Mouse (Mus musculus) limb, embryonic 11.5 days (tissue): ENCODE data around the gene Rab7. TPM values are rescaled to one million over a fixed set of nuclear protein-coding genes. Genes with fewer than 3 reads are reported as not detected.

Experiments
- ATAC-seq: fragments of 200-750 bp; cut with Nextera tagmentation; 2 replicates; pipeline ENCODE4 v1.8.0; 2017; ENCODE audit warnings: low read depth; ENCODE audit not compliant: insufficient number of reproducible peaks, low FRiP score, low TSS enrichment
- DNase-seq: peaks from one replicate; pipeline ENCODE4 v3.0.0-alpha.2; 2015; ENCODE audit warnings: low spot score
- H3K27ac ChIP-seq: fragments of 300-500 bp; sonication (generic); replicated peaks from 2 replicates; pipeline ENCODE4 v1.5.1; 2014; ENCODE audit warnings: low read depth, mild to moderate bottlenecking, low read length
- H3K27me3 ChIP-seq: fragments of 300-500 bp; sonication (generic); 2 replicates; pipeline ENCODE4 v1.6.1; 2014; ENCODE audit warnings: mild to moderate bottlenecking, low read length, mixed read lengths; ENCODE audit not compliant: control insufficient read depth, insufficient read depth
- H3K36me3 ChIP-seq: fragments of 300-500 bp; sonication (generic); 2 replicates; pipeline ENCODE4 v1.6.1; 2014; ENCODE audit warnings: mild to moderate bottlenecking, low read length, moderate library complexity, mixed read lengths; ENCODE audit not compliant: control insufficient read depth, insufficient read depth
- H3K4me1 ChIP-seq: fragments of 300-500 bp; sonication (generic); 2 replicates; pipeline ENCODE4 v1.6.1; 2014; ENCODE audit warnings: low read length, mixed read lengths; ENCODE audit not compliant: control insufficient read depth, insufficient read depth
- H3K4me2 ChIP-seq: fragments of 300-500 bp; sonication (generic); 2 replicates; pipeline ENCODE4 v1.6.1; 2014; ENCODE audit warnings: low read depth, mild to moderate bottlenecking, moderate library complexity; ENCODE audit not compliant: severe bottlenecking
- H3K4me3 ChIP-seq: fragments of 300-500 bp; sonication (generic); 2 replicates; pipeline ENCODE4 v1.5.1; 2014; ENCODE audit warnings: low read depth, low read length
- H3K9ac ChIP-seq: fragments of 300-500 bp; sonication (generic); 2 replicates; pipeline ENCODE4 v1.6.1; 2014; ENCODE audit warnings: mild to moderate bottlenecking, low read length
- H3K9me3 ChIP-seq: fragments of 300-500 bp; sonication (generic); 2 replicates; pipeline ENCODE4 v1.6.1; 2016; ENCODE audit warnings: low read length; ENCODE audit not compliant: control insufficient read depth
- WGBS: fragments of 180-500 bp; shearing (Covaris S2); extraction: QIAGEN DNeasy Blood & Tissue Kit; methylation state at CpG from one replicate; pipeline ENCODE4 v1.1.7; 2014; 5-methylcytosine and 5-hydroxymethylcytosine counted together
- polyA plus RNA-seq: library from polyadenylated mRNA; unstranded; fragments of >200 nt; fragmentation: Nextera tagmentation; extraction: Ambion mirVana; gene quantifications from 2 replicates; pipeline ENCODE4 v1.2.1, GENCODE M21; 2014

Gene Rab7
- polyA plus RNA-seq: 208 and 216 TPM in 2 replicates

DNA sequence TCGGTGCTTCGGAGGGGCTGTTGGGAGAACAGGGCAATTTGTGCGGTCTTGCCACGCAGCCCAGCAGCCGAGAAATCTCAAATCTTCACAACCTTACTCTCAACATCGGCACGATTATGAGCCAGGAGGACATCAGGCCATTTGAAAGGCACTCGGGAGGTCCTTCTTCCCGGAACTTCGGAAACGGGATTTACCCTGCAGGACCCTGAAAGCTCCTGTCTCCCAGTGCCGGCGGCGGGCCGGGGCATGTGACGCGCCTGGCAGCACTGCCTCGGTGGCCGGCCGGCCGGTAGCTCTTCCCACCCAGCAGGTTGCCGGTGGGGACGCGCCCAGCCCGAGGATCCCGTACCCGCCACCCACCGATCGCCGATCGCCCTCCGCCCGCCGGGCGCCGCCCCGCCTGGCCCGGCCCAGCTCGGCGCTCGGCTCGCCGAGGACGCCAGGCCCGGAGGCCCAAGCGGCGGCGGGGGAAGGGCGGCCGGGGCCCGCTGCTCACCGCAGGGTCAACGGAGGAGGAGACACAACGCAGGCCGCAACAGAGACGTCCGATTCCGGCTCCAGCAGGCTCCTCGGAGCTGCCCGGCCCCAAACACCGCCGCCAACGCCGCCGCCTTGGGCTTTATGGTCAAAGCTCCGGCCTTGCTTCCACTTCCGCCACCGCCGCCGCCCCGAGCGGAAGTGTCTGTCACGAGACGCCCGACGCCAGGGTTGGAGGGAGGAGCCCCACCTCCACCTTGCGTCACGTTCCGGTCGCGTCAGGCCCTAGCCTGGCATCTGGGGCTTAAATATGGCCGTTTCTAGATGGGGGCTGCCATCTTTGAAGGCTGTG lies at the start of gene Rab7:
Gene Rab7 (minus strand): TSS at position 694 of the 829 bp plus-strand sequence.
- H3K4me2 ChIP-seq: peak within 1 kb of the TSS; percentile 90
- 1% methylated on average over 73 of the region's 82 CpGs for WGBS
- no peaks in the 10 kb centered on the region for H3K27me3 ChIP-seq
- no peaks in the 10 kb centered on the region for H3K36me3 ChIP-seq
- ATAC-seq (peak; percentile 96), DNase-seq (peak; percentile 97)
- H3K4me1 ChIP-seq: peaks cover 11% of the 10 kb centered on the region
- H3K9me3 ChIP-seq: no peaks in the 10 kb centered on the region
- H3K27ac ChIP-seq: peak within 1 kb of the TSS; percentile 73; the same call in 1 of the 2 replicates
- H3K9ac ChIP-seq: peak within 1 kb of the TSS; percentile 96
- H3K4me3 ChIP-seq: peak within 1 kb of the TSS; percentile 92

- peaks cover 10% of the 10 kb centered on the region for H3K4me1 ChIP-seq
- H3K4me3 ChIP-seq: no peak overlapping the region
- no peaks in the 10 kb centered on the region for H3K27me3 ChIP-seq
- H3K4me2 ChIP-seq: no peak overlapping the region
- H3K9ac ChIP-seq: no peak overlapping the region
- no peak overlapping the region for H3K27ac ChIP-seq
- no peaks in the 10 kb centered on the region for H3K9me3 ChIP-seq
- peaks cover 18% of the 10 kb centered on the region; the same call in 1 of the 2 replicates for H3K36me3 ChIP-seq
- no peak for ATAC-seq
- DNase-seq: no peak
- 80% methylated on average over 1 of the region's 1 CpGs for WGBS
Measured at GRCm38 (mm10) chr6:88088971-88089370, 43.9 kb upstream of the Rab7 start.

DNA sequence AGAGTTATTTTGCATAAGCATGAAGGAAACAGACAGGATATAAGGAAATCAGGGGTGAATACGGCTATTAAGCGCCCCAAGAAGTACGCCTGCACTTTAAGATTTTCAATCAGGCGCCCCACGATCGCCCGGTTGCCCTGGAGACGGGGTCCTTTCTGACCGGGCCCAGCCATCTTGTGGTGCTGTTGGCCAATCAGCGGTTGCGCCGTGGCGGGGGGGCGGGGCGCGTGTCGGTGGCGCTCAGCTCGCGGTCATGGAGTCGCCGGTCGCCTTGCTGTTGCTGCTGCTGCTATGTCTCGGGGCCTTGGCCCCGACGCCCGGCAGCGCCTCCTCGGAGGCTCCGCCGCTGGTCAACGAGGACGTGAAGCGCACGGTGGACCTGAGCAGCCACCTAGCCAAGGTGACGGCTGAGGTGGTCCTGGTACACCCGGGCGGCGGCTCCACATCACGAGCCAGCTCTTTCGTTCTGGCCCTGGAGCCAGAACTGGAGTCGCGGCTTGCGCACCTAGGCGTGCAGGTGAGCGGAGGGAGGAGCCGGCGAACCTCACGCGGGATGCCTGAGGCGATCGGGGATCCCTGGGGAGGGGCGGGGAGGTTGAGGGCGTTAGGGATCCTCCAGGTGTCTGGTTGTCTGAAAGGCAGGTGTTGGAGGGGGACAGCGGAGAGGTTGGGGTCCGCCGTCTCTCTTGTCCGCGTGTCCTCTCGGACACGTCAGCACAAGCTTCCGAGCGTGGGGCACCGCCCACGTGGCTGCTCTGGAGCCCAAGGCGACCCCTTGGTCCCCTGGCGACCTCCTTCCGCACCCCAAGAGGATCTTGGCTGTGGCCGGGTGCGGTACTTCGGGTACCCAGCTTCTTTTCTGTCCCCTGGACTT lies 39.4 kb upstream of the Rab7 start, which contains the start of gene Rpn1:
Gene Rpn1 (plus strand): TSS at position 205 of the 874 bp plus-strand sequence.
- H3K9ac ChIP-seq: peak within 1 kb of the TSS; percentile 89
- ATAC-seq: peak; percentile 94
- peaks cover 13% of the 10 kb centered on the region for H3K4me1 ChIP-seq
- under 1% methylated on average over 63 of the region's 71 CpGs for WGBS
- H3K27me3 ChIP-seq: no peaks in the 10 kb centered on the region
- H3K4me3 ChIP-seq: peak within 1 kb of the TSS; percentile 87
- H3K36me3 ChIP-seq: no peaks in the 10 kb centered on the region; the same call in 1 of the 2 replicates
- DNase-seq: peak; percentile 99
- H3K27ac ChIP-seq: peak within 1 kb of the TSS; percentile 66
- H3K4me2 ChIP-seq: peak within 1 kb of the TSS; percentile 82
- H3K9me3 ChIP-seq: no peaks in the 10 kb centered on the region

- H3K4me1 ChIP-seq: peaks cover 13% of the 10 kb centered on the region
- H3K27ac ChIP-seq: no peak overlapping the region
- DNase-seq (no peak), ATAC-seq (no peak)
- H3K9me3 ChIP-seq: no peaks in the 10 kb centered on the region
- H3K27me3 ChIP-seq: no peaks in the 10 kb centered on the region
- H3K4me3 ChIP-seq: peak overlapping the region; percentile 87; the same call in 1 of the 2 replicates
- H3K4me2 ChIP-seq: peak overlapping the region; percentile 82
- no peak overlapping the region for H3K9ac ChIP-seq
- H3K36me3 ChIP-seq: no peaks in the 10 kb centered on the region; the same call in 1 of the 2 replicates
- 75% methylated on average over 3 of the region's 3 CpGs for WGBS
Measured at GRCm38 (mm10) chr6:88083672-88084071, 38.6 kb upstream of the Rab7 start.

DNA sequence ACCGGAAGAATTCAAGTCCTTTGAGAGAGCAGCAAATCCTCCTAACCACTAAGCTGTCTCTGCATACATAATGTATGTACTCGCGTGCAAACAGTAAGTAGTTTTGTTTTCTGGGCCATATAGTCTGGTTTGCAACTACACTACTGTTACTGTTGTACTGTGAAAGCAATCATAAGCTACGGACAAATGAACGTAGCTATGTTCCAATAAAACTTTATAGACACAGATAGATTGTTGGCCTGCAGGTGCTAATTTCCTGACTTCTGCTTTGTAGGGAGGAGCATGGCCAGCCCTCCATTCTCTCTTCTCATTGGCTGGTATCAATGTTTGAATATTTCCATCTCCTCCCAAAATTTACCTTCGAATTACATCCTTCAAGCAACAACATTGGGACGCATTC lies 38.0 kb upstream of the Rab7 start:
- 79% methylated on average over 7 of the region's 7 CpGs for WGBS

DNA sequence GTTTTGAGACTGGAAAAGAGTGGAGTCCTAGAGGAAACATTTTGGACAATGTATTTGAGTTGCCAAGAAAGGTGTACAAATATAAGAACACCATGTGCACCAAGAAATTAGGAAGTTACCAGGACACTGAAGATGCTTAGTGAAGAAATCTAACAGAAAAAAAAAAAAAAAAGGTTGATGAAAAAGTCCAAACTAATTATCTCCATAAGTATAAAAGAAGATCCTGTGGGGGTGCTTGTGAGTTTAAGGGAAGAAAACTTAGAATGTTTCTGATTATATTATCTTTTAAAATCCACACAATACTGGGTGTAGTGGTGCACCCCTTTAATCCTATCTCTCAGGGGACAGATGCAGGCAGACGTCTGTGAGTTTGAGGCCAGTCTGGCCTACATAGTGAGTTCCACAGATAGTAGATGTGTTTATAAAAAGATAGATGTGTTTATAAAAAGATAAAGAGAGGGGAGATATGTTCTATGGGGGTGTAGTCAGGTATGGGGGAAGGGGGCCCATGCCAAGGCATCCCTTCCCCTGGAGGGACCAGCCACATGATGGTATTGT lies 31.0 kb upstream of the Rab7 start:
- Histone ChIP-seq H3K4me2 (peak overlapping the region; percentile 69; the same call in 1 of the 2 replicates), H3K27ac (no peak overlapping the region), H3K4me1 (no peaks in the 10 kb centered on the region), H3K4me3 (no peak overlapping the region), H3K9me3 (no peaks in the 10 kb centered on the region), H3K36me3 (no peaks in the 10 kb centered on the region), H3K9ac (no peak overlapping the region), H3K27me3 (no peaks in the 10 kb centered on the region)
- 92% methylated on average over 1 of the region's 1 CpGs for WGBS
- no peak for ATAC-seq
- DNase-seq: no peak

More for the DNA sequence above, 38.0 kb upstream of the Rab7 start:
- Histone ChIP-seq H3K27me3 (no peaks in the 10 kb centered on the region), H3K4me1 (peaks cover 13% of the 10 kb centered on the region), H3K4me3 (no peak overlapping the region), H3K27ac (no peak overlapping the region), H3K4me2 (no peak overlapping the region), H3K9ac (no peak overlapping the region), H3K9me3 (no peaks in the 10 kb centered on the region), H3K36me3 (no peaks in the 10 kb centered on the region)
- no peak for DNase-seq
- ATAC-seq: no peak

- H3K9me3 ChIP-seq: no peaks in the 10 kb centered on the region
- peak; percentile 98 for ATAC-seq
- peak overlapping the region; percentile 59 for H3K9ac ChIP-seq
- H3K4me3 ChIP-seq: peak overlapping the region; percentile 33
- H3K4me1 ChIP-seq: no peaks in the 10 kb centered on the region
- no peaks in the 10 kb centered on the region for H3K27me3 ChIP-seq
- DNase-seq: peak; percentile 98
- H3K27ac ChIP-seq: peak overlapping the region; percentile 76
- peak overlapping the region; percentile 69 for H3K4me2 ChIP-seq
- H3K36me3 ChIP-seq: no peaks in the 10 kb centered on the region
- 4% methylated on average over 32 of the region's 32 CpGs for WGBS
Measured at GRCm38 (mm10) chr6:88074752-88075554, 29.9 kb upstream of the Rab7 start.
